Mouse (Mus musculus) skeletal muscle tissue, adult 2 months (tissue): ENCODE data around the gene Tgfbr1.

Experiments used
- DNase-seq: peaks from one replicate; pipeline ENCODE4 v3.0.0-alpha.2; 2012; ENCODE audit warnings: low read depth, low spot score

Gene Tgfbr1

GRCm38 (mm10) chr4:47352803-47353388 lies at the start of gene Tgfbr1:
Gene Tgfbr1, plus strand, starts transcription at chr4:47353222.
- peak; percentile 97 for DNase-seq

GRCm38 (mm10) chr4:47303340-47303998 lies 49.6 kb upstream of the Tgfbr1 start:
- DNase-seq, result no peak

- no peak for DNase-seq
These were observed 43.0 kb upstream of the Tgfbr1 start for GRCm38 (mm10) chr4:47309886-47310625.

GRCm38 (mm10) chr4:47310812-47311211 lies 42.2 kb upstream of the Tgfbr1 start:
- peak; percentile 44 for DNase-seq

GRCm38 (mm10) chr4:47311467-47311866 lies 41.6 kb upstream of the Tgfbr1 start:
- no peak for DNase-seq

GRCm38 (mm10) chr4:47311929-47312328 lies 41.1 kb upstream of the Tgfbr1 start:
- no peak for DNase-seq

- no peak for DNase-seq
These were observed 40.3 kb upstream of the Tgfbr1 start for GRCm38 (mm10) chr4:47312676-47313075.

GRCm38 (mm10) chr4:47313710-47314410 lies 39.2 kb upstream of the Tgfbr1 start:
- no peak for DNase-seq

GRCm38 (mm10) chr4:47315458-47315857 lies 37.6 kb upstream of the Tgfbr1 start:
- no peak for DNase-seq

- DNase-seq, result peak; percentile 50
These were observed 36.6 kb upstream of the Tgfbr1 start for GRCm38 (mm10) chr4:47316432-47316831.

- DNase-seq, result no peak
These were observed 33.3 kb upstream of the Tgfbr1 start for GRCm38 (mm10) chr4:47319561-47320321.

- DNase-seq, result no peak
These were observed 30.7 kb upstream of the Tgfbr1 start for GRCm38 (mm10) chr4:47322315-47322714.

- DNase-seq, result no peak
These were observed 28.8 kb upstream of the Tgfbr1 start for GRCm38 (mm10) chr4:47324206-47324605.

- DNase-seq, result no peak
These were observed 25.2 kb upstream of the Tgfbr1 start for GRCm38 (mm10) chr4:47327782-47328181.

GRCm38 (mm10) chr4:47329285-47329684 lies 23.7 kb upstream of the Tgfbr1 start:
- DNase-seq, result no peak

GRCm38 (mm10) chr4:47330378-47331052 lies 22.5 kb upstream of the Tgfbr1 start:
- no peak for DNase-seq

GRCm38 (mm10) chr4:47332812-47333343 lies 20.1 kb upstream of the Tgfbr1 start:
- no peak for DNase-seq

- no peak for DNase-seq
These were observed 19.5 kb upstream of the Tgfbr1 start for GRCm38 (mm10) chr4:47333541-47333940.

- DNase-seq, result peak; percentile 29
These were observed 16.0 kb upstream of the Tgfbr1 start for GRCm38 (mm10) chr4:47336941-47337600.

- no peak for DNase-seq
These were observed 10.4 kb upstream of the Tgfbr1 start for GRCm38 (mm10) chr4:47342632-47343031.
